Mouse (Mus musculus) forebrain, embryonic 10.5 days (tissue): ENCODE results near the gene P2rx5. TPM values are rescaled to one million over a fixed set of nuclear protein-coding genes. Genes with fewer than 3 reads are reported as not detected.

Source experiments
- DNase-seq: peaks from one replicate; pipeline ENCODE4 v3.0.0-alpha.2; 2017; ENCODE audit warnings: low spot score; ENCODE audit errors: extremely low spot score
- H3K27ac ChIP-seq: fragments of 300-500 bp; sonication (generic); 2 replicates; pipeline ENCODE4 v1.5.1; 2016; ENCODE audit warnings: mild to moderate bottlenecking
- H3K27me3 ChIP-seq: fragments of 300-500 bp; sonication (generic); 2 replicates; pipeline ENCODE4 v1.6.1; 2016; ENCODE audit warnings: mild to moderate bottlenecking; ENCODE audit not compliant: poor library complexity, severe bottlenecking
- H3K36me3 ChIP-seq: fragments of 300-500 bp; sonication (generic); replicated peaks from 2 replicates; pipeline ENCODE4 v1.6.1; 2016; ENCODE audit warnings: mild to moderate bottlenecking, moderate library complexity
- H3K4me1 ChIP-seq: fragments of 300-500 bp; sonication (generic); 2 replicates; pipeline ENCODE4 v1.6.1; 2016
- H3K4me3 ChIP-seq: fragments of 300-500 bp; sonication (generic); 2 replicates; pipeline ENCODE4 v1.5.1; 2016; ENCODE audit warnings: mild to moderate bottlenecking, moderate library complexity
- H3K9me3 ChIP-seq: fragments of 300-500 bp; sonication (generic); 2 replicates; pipeline ENCODE4 v1.6.1; 2016; ENCODE audit warnings: mild to moderate bottlenecking, moderate library complexity
- WGBS: fragments of 180-500 bp; shearing (Covaris S2); methylation state at CpG from one replicate; pipeline ENCODE4 v1.1.7; 2016; 5-methylcytosine and 5-hydroxymethylcytosine counted together
- polyA plus RNA-seq: library from polyadenylated mRNA; unstranded; fragments of >200 nt; fragmentation: Nextera tagmentation; extraction: Ambion mirVana; gene quantifications from 2 replicates; pipeline ENCODE4 v1.2.1, GENCODE M21; 2016

P2rx5 gene
- polyA plus RNA-seq, 1 experiment from 2014 or later, result 0.24 TPM

GRCm38 (mm10) chr11:73177509-73177875, 17.3 kb downstream of the P2rx5 start:
- Histone ChIP-seq H3K4me3 (peak overlapping the region; percentile 73), H3K9me3 (no peaks in the 10 kb centered on the region), H3K4me1 (peaks cover 28% of the 10 kb centered on the region), H3K27ac (peak overlapping the region; percentile 91), H3K27me3 (no peaks in the 10 kb centered on the region), H3K36me3 (peaks cover 36% of the 10 kb centered on the region)
- peak; percentile 73 for DNase-seq
- 1% methylated on average over 28 of the region's 28 CpGs for WGBS

DNA sequence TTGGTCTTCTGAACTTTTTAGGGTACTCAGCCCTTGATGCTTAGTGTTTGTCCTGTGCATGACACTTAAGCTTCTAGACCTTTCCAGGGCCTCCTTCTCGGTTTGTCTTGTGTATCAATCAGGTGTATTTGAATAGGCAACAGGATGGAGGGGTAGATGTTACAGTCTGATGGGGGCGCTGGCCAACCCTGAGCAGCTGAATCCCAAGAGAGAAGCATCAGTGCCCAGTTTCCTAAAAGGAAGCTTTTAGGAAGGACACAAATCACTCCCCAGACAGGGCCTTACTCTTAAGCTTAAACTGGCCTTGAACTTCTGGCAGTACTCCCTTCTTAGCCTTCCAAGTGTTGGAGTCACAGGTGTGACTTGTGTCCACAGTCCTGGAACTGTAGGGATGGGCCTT, 17.7 kb downstream of the P2rx5 start:
- Histone ChIP-seq H3K27me3 (no peaks in the 10 kb centered on the region), H3K4me1 (peaks cover 28% of the 10 kb centered on the region), H3K27ac (peak overlapping the region; percentile 91), H3K36me3 (peaks cover 35% of the 10 kb centered on the region), H3K9me3 (no peaks in the 10 kb centered on the region), H3K4me3 (peak overlapping the region; percentile 73)
- DNase-seq, result no peak
- 2% methylated on average over 2 of the region's 2 CpGs for WGBS

- no peaks in the 10 kb centered on the region for H3K4me1 ChIP-seq
- WGBS, result 92% methylated on average over 10 of the region's 10 CpGs
- H3K36me3 ChIP-seq, result peaks cover 76% of the 10 kb centered on the region
These were observed 25.8 kb downstream of the P2rx5 start for GRCm38 (mm10) chr11:73185872-73186615.

GRCm38 (mm10) chr11:73187231-73187630, 27.0 kb downstream of the P2rx5 start:
- no peak for DNase-seq
- Histone ChIP-seq H3K4me3 (no peak overlapping the region), H3K27me3 (no peaks in the 10 kb centered on the region), H3K4me1 (no peaks in the 10 kb centered on the region), H3K36me3 (peaks cover 80% of the 10 kb centered on the region), H3K27ac (no peak overlapping the region), H3K9me3 (no peaks in the 10 kb centered on the region)
- 86% methylated on average over 6 of the region's 6 CpGs for WGBS

More at GRCm38 (mm10) chr11:73185872-73186615, 25.8 kb downstream of the P2rx5 start:
- Histone ChIP-seq H3K27ac (no peak overlapping the region), H3K4me3 (no peak overlapping the region), H3K9me3 (no peaks in the 10 kb centered on the region), H3K27me3 (no peaks in the 10 kb centered on the region)
- DNase-seq, result no peak

GRCm38 (mm10) chr11:73193047-73193446, 32.8 kb downstream of the P2rx5 start:
- Histone ChIP-seq H3K4me3 (no peak overlapping the region), H3K4me1 (peaks cover 5% of the 10 kb centered on the region), H3K27ac (no peak overlapping the region), H3K36me3 (peaks cover 41% of the 10 kb centered on the region), H3K9me3 (no peaks in the 10 kb centered on the region), H3K27me3 (no peaks in the 10 kb centered on the region)
- WGBS, result 88% methylated on average over 6 of the region's 6 CpGs
- no peak for DNase-seq

GRCm38 (mm10) chr11:73194444-73194843, 34.2 kb downstream of the P2rx5 start:
- 83% methylated on average over 2 of the region's 2 CpGs for WGBS
- H3K4me1 ChIP-seq, result peaks cover 14% of the 10 kb centered on the region
- DNase-seq, result no peak
- no peaks in the 10 kb centered on the region for H3K27me3 ChIP-seq
- no peaks in the 10 kb centered on the region for H3K9me3 ChIP-seq
- peaks cover 32% of the 10 kb centered on the region for H3K36me3 ChIP-seq
- H3K4me3 ChIP-seq, result no peak overlapping the region
- H3K27ac ChIP-seq, result no peak overlapping the region

DNA sequence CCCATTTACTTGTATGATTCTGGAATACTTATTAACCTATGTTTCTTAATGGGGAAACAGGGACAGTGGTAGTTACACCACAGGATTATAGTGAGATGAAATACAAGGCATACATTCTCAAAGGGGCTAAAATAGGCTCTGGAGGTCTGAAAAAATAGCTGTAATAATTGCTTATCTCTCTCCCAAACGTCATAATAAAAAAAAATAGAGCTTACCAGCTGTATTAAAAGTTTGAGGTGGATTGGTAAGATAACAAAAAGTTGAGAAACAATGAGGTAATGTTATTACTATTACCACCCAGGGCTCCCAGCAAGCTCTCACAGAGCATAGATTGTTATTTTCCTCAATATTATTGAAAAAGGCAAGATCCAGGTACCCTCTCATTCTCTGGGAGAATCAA, 38.0 kb downstream of the P2rx5 start:
- Histone ChIP-seq H3K36me3 (peaks cover 8% of the 10 kb centered on the region; the same call in 1 of the 2 replicates), H3K27me3 (peaks cover 16% of the 10 kb centered on the region), H3K27ac (no peak overlapping the region), H3K9me3 (no peaks in the 10 kb centered on the region), H3K4me3 (peak overlapping the region; percentile 78), H3K4me1 (peaks cover 20% of the 10 kb centered on the region)
- 8% methylated on average over 1 of the region's 1 CpGs for WGBS
- DNase-seq, result no peak

- H3K27ac ChIP-seq, result peak within 1 kb of the TSS; percentile 81
- H3K27me3 ChIP-seq, result peaks cover 16% of the 10 kb centered on the region
- H3K9me3 ChIP-seq, result no peaks in the 10 kb centered on the region
- peaks cover 8% of the 10 kb centered on the region; the same call in 1 of the 2 replicates for H3K36me3 ChIP-seq
- H3K4me3 ChIP-seq, result peak within 1 kb of the TSS; percentile 78
- H3K4me1 ChIP-seq, result peaks cover 20% of the 10 kb centered on the region
- peak; percentile 86 for DNase-seq
- WGBS, result 2% methylated on average over 22 of the region's 22 CpGs
These were observed 38.5 kb downstream of the P2rx5 start, which contains the start of gene Ctns for GRCm38 (mm10) chr11:73198603-73199229. Ctns (minus strand) TSS chr11:73199042.

DNA sequence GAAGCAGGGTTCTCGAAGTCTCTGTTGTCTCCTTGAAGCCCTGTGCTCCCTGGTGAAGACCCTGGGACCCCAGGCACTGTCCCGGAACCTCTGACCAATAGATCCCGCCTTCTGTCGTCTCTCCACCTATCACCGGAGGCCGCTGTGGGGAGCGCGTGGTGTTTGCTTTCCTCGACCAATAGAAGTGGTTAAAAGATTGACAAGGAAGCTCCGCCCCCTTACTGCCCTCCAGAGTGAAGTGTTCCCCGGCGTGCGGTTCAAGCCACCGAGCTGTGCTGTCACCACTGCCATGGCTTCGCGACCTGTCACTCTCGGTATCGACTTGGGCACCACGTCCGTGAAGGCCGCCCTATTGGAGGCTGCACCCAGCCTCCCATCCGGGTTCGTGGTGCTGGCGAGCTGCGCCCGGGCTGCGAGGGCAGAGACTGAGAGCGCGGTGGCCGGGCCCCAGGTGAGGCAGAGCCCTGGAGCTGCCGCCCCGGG, 39.0 kb downstream of the P2rx5 start, which contains the start of gene Shpk:
TSS of gene Shpk (plus strand) at position 231 of the 483 bp plus-strand sequence.
- peaks cover 8% of the 10 kb centered on the region; the same call in 1 of the 2 replicates for H3K36me3 ChIP-seq
- H3K9me3 ChIP-seq, result no peaks in the 10 kb centered on the region
- H3K27ac ChIP-seq, result peak within 1 kb of the TSS; percentile 81
- peaks cover 16% of the 10 kb centered on the region for H3K27me3 ChIP-seq
- 0% methylated on average over 32 of the region's 32 CpGs for WGBS
- H3K4me1 ChIP-seq, result peaks cover 20% of the 10 kb centered on the region
- DNase-seq, result peak; percentile 92
- H3K4me3 ChIP-seq, result peak within 1 kb of the TSS; percentile 78

DNA sequence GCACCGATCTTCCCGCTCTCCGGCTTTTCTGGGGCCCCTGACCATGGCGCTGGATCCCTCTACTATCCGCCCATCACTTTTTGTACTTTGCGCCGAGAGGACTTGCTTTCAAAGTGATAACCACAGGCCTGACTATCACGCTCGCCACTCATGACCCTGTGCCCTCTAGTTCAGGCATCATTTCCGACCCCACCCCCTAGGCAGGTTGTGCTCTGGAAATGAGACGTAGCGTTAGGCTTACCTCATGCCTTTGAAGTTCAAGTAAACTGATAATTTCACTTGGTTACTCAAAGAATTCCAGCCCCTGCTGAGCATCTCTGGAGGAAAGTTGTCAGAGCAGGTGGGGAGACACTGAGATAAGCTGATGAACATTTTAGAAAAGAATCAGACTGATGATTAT, 39.7 kb downstream of the P2rx5 start:
- Histone ChIP-seq H3K27ac (peak overlapping the region; percentile 81; the same call in 1 of the 2 replicates), H3K9me3 (no peaks in the 10 kb centered on the region), H3K36me3 (peaks cover 8% of the 10 kb centered on the region; the same call in 1 of the 2 replicates), H3K27me3 (peaks cover 16% of the 10 kb centered on the region), H3K4me1 (peaks cover 20% of the 10 kb centered on the region), H3K4me3 (peak overlapping the region; percentile 78)
- no peak for DNase-seq
- 3% methylated on average over 12 of the region's 12 CpGs for whole genome bisulfite sequencing

GRCm38 (mm10) chr11:73201021-73201420, 40.8 kb downstream of the P2rx5 start:
- H3K27ac ChIP-seq, result no peak overlapping the region
- peaks cover 16% of the 10 kb centered on the region for H3K27me3 ChIP-seq
- peaks cover 20% of the 10 kb centered on the region for H3K4me1 ChIP-seq
- 74% methylated on average over 2 of the region's 2 CpGs for WGBS
- H3K36me3 ChIP-seq, result no peaks in the 10 kb centered on the region
- DNase-seq, result no peak
- H3K9me3 ChIP-seq, result no peaks in the 10 kb centered on the region
- no peak overlapping the region for H3K4me3 ChIP-seq

DNA sequence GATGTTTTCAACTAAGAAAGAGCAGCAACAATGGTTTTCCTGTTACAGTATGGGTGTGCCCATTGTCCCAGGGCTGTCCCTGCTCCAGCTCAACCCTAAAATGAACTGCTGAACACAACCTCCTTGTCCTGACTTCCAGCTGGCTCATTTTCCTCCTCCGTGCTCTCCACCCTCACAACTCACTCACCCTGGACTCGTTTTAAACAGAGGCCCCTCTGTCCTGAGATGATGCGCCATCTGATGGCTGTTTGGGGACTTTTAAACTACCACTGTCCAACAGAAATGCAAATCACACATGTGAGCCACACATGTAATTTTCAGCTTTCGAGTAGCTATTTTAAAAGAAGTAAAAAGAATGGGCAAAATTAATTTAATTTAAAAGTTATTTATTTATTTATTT, 41.4 kb downstream of the P2rx5 start:
- H3K36me3 ChIP-seq, result no peaks in the 10 kb centered on the region
- peaks cover 16% of the 10 kb centered on the region for H3K27me3 ChIP-seq
- no peaks in the 10 kb centered on the region for H3K9me3 ChIP-seq
- 41% methylated on average over 4 of the region's 4 CpGs for WGBS
- no peak overlapping the region for H3K27ac ChIP-seq
- no peak overlapping the region for H3K4me3 ChIP-seq
- DNase-seq, result no peak
- peaks cover 20% of the 10 kb centered on the region for H3K4me1 ChIP-seq

DNA sequence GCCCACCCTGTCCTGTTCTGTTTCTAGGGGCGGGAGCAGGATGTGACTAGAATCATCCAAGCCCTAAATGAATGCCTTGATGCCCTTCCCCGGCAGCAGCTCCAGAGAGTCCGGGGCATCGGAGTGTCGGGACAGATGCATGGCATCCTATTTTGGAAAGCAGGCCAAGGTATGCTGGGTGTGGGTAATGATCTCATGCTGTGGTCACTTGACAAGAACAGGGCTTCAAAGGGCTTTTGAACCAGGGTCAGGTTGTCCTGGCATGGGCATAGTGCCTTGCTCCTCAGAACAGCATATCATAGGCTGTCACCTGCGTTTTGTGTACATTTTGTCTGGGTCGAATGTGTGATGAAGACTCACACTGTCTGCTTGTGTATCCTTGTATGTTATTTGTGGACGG, 43.7 kb downstream of the P2rx5 start:
- H3K4me3 ChIP-seq, result no peak overlapping the region
- peaks cover 16% of the 10 kb centered on the region for H3K27me3 ChIP-seq
- peaks cover 7% of the 10 kb centered on the region for H3K4me1 ChIP-seq
- no peaks in the 10 kb centered on the region for H3K9me3 ChIP-seq
- H3K27ac ChIP-seq, result no peak overlapping the region
- H3K36me3 ChIP-seq, result no peaks in the 10 kb centered on the region
- 94% methylated on average over 8 of the region's 8 CpGs for WGBS
- DNase-seq, result no peak
